Mouse (Mus musculus) cerebellum, adult 8-10 months (tissue): ENCODE results near the gene Notch2.

Experiments used
- DNase-seq: peaks from one replicate; pipeline ENCODE4 v3.0.0; 2022

Gene Notch2

GRCm38 (mm10) chr3:98054334-98055007 lies 41.1 kb downstream of the Notch2 start:
- DNase-seq: no peak

- no peak for DNase-seq
Observed at GRCm38 (mm10) chr3:98055008-98055345, 41.6 kb downstream of the Notch2 start.

- no peak for DNase-seq
Observed at GRCm38 (mm10) chr3:98055808-98056728, 42.7 kb downstream of the Notch2 start.

GRCm38 (mm10) chr3:98056956-98057365 lies 43.6 kb downstream of the Notch2 start:
- DNase-seq: no peak

- DNase-seq: no peak
Observed at GRCm38 (mm10) chr3:98059076-98059475, 45.7 kb downstream of the Notch2 start.

GRCm38 (mm10) chr3:98060981-98061660 lies 47.8 kb downstream of the Notch2 start:
- no peak for DNase-seq

GRCm38 (mm10) chr3:98061661-98062330 lies 48.5 kb downstream of the Notch2 start:
- DNase-seq: no peak

GRCm38 (mm10) chr3:98062591-98063185 lies 49.4 kb downstream of the Notch2 start:
- no peak for DNase-seq

GRCm38 (mm10) chr3:98063186-98063771 lies 50.0 kb downstream of the Notch2 start:
- no peak for DNase-seq

- no peak for DNase-seq
Observed at GRCm38 (mm10) chr3:98063833-98064232, 50.5 kb downstream of the Notch2 start.

- DNase-seq: no peak
Observed at GRCm38 (mm10) chr3:98065004-98065403, 51.7 kb downstream of the Notch2 start.

- no peak for DNase-seq
Observed at GRCm38 (mm10) chr3:98066434-98066833, 53.1 kb downstream of the Notch2 start.

GRCm38 (mm10) chr3:98067413-98067812 lies 54.1 kb downstream of the Notch2 start:
- no peak for DNase-seq

GRCm38 (mm10) chr3:98067852-98068491 lies 54.6 kb downstream of the Notch2 start:
- DNase-seq: no peak

- DNase-seq: no peak
Observed at GRCm38 (mm10) chr3:98069161-98069560, 55.8 kb downstream of the Notch2 start.

- no peak for DNase-seq
Observed at GRCm38 (mm10) chr3:98069856-98070255, 56.5 kb downstream of the Notch2 start.

GRCm38 (mm10) chr3:98072570-98072969 lies 59.2 kb downstream of the Notch2 start:
- no peak for DNase-seq

GRCm38 (mm10) chr3:98073545-98073944 lies 60.2 kb downstream of the Notch2 start:
- DNase-seq: no peak

- DNase-seq: no peak
Observed at GRCm38 (mm10) chr3:98074622-98075231, 61.4 kb downstream of the Notch2 start.

GRCm38 (mm10) chr3:98077866-98078265 lies 64.5 kb downstream of the Notch2 start:
- no peak for DNase-seq

GRCm38 (mm10) chr3:98078816-98079215 lies 65.5 kb downstream of the Notch2 start:
- no peak for DNase-seq
